Mouse (Mus musculus) granulocyte monocyte progenitor cell, adult 5-6 weeks (primary cell): ENCODE data around the gene Gm43191. TPM values are rescaled to one million over a fixed set of nuclear protein-coding genes. Genes with fewer than 3 reads are reported as not detected.
"Not testable (repeated sequence)": the region's sequence is repeated elsewhere in the genome, so short reads cannot be mapped to it uniquely, and the experiment has no call there.

Source experiments
- ATAC-seq: replicated peaks from 2 replicates; pipeline ENCODE4 v1.8.0; 2016; ENCODE audit warnings: mild to moderate bottlenecking, moderate TSS enrichment, inconsistent platforms; ENCODE audit not compliant: poor library complexity, severe bottlenecking
- total RNA-seq, 2 experiments: library from RNA; stranded (forward) in 1 of 2; stranded (reverse) in 1 of 2; fragments of 200-712, 200-1000 nt in 1 of 2; fragments of >200 nt in 1 of 2; fragmentation: Nextera tagmentation in 1 of 2; gene quantifications; 2 replicates each; pipeline ENCODE4 v1.2.3; 2014 to 2017

The Gm43191 gene
- total RNA-seq, 2 experiments from 2014 or later, result not detected

- ATAC-seq, result peak; percentile 93
Observed at GRCm38 (mm10) chr3:116662463-116662863, 18.6 kb downstream of the Gm43191 start, which contains the start of gene Mfsd14a. Gene Mfsd14a, minus strand, starts transcription at chr3:116662677.

DNA sequence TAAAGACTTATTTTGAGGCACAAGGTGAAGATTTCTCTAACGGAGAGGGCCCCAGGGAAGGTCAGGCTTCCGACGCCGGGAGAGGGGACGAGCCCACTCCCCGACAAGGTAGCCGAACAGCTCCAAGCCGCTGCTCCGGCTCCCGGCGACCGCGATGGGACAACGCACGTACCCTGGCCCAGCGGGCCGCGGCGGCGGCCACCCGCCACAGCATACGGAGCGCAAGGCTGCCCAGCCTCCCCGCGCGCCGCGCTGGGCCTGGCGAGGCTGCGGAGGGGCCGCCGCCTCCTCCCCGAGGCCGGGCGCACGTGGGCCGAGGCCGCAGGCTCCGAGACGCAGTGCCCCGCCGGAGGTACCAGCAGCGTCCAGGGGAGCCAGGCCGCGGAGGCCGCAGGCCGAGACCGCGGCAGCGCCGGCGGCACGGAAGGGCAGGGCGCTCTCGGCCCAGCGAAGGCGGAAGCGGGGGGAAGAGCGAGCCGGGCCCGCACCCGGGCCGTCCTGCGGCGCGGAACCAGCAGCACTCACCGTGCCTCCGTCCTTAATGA is 19.1 kb downstream of the Gm43191 start:
- peak; percentile 71 for ATAC-seq

DNA sequence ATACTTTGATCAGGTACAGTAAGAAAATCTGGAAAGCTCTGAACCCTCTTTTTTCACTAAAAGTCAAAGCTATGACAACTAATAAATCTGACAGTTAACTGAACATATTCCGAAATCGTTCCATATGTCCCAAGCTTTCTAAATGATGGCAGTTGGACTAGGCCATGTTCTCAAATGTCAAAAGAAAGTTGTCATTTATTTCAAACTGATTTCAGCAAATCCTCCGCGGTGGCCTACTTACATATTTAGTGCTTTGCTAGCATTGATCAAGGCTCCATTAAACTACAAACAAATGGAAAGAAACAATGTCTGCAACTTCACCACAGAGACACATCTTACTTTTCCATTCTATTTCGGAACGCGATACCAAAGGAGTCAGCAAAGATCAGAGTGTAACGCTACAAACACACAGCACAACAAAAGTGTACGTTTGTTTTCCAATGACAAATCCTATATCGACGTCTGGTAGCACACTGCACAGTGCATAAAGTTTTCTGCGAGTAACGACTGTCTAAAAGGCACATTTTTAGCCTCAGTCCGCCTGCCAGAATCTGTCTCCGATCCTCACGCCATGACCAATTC is 19.7 kb downstream of the Gm43191 start:
- no peak for ATAC-seq

- no peak for ATAC-seq
Observed at GRCm38 (mm10) chr3:116659856-116660430, 21.1 kb downstream of the Gm43191 start.

DNA sequence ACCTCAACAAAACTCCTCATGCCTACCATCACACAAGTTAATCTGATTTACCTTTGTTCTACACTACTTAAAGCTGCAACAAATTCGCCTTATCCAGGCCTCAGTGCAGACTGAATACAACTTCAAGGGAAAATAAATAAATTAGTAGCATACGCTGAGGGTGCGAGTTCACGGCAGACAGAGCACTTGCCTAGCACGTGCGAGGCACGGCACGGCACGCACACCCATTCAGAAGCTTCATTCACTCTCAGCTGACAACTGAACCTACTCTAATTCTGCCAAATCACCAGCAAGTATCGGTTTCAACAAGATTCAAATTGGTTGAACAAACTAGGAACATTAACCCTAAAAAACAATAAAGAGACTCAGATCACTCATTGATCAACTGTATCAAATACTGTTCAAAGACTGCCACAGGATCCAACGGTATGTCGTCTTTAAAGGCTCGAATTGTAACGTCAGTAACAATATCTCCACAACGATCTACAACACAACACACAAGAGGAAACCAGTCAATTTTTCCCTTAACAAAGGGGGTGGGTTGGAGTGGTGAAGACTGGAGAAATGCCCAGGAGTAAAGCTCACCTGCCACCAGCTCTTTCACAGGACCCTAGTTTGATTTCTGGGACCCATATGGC is 22.0 kb downstream of the Gm43191 start:
- ATAC-seq, result no peak

- no peak for ATAC-seq
Observed at GRCm38 (mm10) chr3:116656184-116656965, 24.7 kb downstream of the Gm43191 start.

DNA sequence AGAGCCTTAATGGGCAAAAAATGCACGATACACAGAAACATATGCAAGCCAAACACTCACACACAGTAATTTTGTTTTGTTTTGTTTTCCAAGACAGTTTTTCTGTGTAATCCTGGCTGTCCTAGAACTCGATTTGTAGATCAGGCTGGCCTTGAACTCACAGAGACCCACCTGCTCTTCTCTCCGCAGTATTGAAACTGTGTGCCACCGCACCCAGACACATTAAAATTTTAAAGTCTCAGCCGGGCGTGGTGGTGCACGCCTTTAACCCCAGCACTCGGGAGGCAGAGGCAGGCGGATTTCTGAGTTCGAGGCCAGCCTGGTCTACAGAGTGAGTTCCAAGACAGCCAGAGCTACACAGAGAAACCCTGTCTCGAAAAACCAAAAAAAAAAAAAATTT is 27.0 kb downstream of the Gm43191 start:
- not testable (repeated sequence) for ATAC-seq

- ATAC-seq, result peak; percentile 6; the same call in 1 of the 2 replicates
Observed at GRCm38 (mm10) chr3:116653278-116653945, 27.6 kb downstream of the Gm43191 start.

DNA sequence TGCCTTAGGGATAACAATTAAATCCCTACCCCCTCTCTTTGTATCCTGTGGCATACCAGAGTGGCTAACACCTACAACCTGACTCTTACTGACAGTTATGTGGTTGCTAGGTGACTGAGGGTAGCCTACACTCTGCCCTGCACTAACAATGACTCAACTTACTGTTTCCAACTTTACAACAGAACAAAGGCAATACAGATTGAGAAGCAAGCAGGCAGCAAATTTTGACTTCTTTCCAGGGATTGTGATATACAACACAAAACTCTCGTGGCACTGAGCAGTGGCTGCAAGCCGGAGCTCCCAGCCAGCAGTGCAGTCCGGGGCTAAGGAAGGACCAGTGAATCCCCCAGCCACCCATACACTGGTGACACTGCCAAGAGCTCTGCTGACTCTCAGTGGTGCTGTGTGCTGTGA is 29.0 kb downstream of the Gm43191 start:
- no peak for ATAC-seq

DNA sequence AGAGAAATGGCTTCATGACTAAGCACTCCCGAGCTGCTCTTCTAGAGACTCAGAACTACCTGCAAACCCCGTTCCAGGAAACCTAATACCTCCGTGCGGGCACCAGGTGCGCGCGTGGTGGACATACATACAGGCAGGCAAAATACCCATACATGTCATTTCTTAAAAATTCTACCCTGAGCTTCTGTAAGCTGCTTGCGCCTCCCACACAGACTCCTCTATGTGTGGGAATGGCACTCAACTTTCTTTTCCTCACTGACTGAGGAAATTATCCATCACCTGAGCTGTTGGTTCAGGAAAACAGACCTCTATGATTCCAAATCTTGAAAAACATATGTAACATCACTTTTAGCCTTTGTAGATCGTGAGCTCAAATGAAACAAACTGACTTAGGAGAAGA is 30.4 kb downstream of the Gm43191 start:
- ATAC-seq, result no peak

GRCm38 (mm10) chr3:116648805-116649204 is 32.3 kb downstream of the Gm43191 start:
- peak; percentile 81 for ATAC-seq

GRCm38 (mm10) chr3:116646387-116646786 is 34.7 kb downstream of the Gm43191 start:
- no peak for ATAC-seq

DNA sequence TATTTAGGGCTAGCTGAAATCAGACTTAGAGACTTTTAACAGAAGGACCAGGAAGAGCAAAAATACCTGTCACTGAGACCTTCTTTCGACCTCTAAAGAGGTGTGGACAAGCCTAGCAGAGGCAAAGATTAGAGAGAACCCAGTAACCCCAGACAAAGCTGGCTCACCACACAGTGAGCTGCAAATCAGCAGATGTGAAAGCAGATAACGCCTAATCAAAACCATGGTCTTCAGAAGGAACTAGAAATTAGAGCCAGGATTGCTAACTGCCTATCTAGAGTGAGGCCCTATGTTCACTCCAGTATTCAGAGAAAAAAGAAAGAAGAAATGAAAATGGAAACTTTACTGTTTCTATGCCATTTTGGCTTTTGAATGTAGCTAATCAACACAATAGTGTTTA is 38.7 kb downstream of the Gm43191 start:
- 0 out of 2 replicates have a peak, but pooled peaks have one; percentile 7 for ATAC-seq

DNA sequence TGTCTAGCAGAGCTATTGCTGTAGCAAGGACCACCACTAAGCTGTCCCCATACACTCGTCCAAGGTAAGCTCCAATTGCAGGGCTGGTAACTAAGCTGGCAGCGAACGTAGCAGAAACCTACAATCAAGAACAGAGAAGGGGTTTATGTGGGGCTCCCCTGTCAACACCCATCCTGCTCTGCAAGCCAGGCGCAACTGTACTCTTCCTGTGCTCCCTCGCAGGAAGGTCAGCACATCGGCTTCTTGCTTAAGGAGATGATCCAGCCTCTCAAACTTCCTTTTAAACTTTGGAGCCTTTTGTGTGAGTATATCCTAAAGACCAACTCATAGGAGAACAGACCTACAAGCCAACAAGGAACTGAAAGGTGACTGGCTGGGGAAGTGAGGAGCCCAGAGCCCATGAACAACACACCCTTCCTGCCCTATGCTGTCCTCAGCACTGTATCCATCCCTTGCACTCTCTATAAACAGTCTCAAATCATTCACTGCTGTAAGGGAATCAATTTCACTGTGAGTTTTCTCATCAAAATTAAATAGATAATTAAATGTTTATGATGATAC is 39.2 kb downstream of the Gm43191 start:
- ATAC-seq, result peak; percentile 70

DNA sequence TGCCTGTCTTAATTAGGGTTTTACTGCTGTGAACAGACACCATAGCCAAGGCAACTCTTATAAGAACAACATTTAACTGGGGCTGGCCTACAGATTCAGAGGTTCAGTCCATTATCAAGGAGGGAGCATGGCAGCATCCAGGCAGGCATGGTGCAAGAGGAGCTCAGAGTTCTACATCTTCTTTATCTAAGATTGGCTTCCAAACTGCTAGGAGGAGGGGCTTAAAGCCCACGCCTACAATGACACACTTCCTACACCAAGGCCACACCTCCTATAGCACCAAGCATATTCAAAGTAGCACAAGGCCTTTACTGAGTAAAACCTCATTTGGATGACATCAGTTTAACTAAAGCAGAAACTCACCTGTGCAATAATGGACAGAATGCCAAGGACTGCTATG is 41.0 kb downstream of the Gm43191 start:
- ATAC-seq, result 0 out of 2 replicates have a peak, but pooled peaks have one; percentile 31

- ATAC-seq, result no peak
Observed at GRCm38 (mm10) chr3:116638572-116638971, 42.5 kb downstream of the Gm43191 start.

DNA sequence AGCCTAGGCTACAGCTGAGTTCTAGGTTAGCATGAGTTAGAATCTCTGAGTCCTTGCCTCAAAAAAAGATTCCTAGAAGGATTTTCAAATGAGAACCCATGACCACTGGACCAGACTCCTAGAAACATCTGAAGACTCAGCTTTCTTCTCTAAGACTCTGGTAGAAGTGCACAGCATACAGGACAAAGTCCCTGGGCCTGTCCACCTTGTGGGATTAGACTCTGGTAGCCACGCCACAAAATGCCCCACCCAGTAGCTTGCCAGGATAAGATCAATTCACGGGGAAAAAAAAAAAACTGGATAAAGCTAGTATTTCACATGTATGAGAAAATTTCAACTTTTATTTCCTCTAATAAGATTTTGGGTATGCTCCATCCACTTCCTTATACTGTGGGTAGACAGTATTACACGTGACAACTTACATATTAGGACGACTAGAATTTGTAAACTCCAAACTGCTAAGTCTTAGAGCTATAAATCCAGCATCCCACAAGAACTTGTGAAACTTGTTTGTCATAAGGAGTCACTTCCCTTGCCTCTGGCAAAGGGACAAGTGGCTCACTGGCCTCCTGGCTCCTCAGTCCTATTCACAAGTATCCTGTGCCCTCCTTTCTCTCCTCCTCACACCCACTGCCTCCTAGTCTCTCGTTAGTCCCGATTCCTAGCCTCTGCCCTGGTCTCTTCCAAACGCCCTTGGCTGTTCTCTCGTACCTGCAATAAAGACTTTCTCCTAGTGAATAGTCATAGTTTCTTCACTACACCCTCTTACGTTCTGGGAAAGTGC is 43.2 kb downstream of the Gm43191 start:
- peak; percentile 33 for ATAC-seq

- no peak for ATAC-seq
Observed at GRCm38 (mm10) chr3:116635799-116636198, 45.3 kb downstream of the Gm43191 start.

DNA sequence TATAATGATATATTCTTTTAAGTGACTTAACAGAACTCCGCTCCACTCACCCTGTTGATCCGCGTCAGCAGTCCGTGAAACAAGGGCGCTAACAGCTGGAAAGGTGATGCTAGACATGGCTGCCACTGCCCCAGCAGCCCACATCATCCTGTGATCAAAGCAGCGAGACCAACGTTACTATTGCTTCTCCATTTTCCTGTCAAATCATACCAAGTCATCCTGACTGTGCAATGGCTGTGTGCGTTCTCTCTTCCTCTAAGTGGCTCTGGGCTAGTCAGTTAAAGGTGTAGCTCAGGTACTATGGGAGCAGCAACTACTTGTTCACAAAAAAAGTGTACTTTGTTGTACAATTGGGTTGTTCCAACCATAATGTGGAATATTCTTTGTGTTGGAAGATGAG is 46.2 kb downstream of the Gm43191 start:
- ATAC-seq, result peak; percentile 46
